Comparison of ENCODE assay signal across 18 mouse cellular contexts in genomic region chr13:34464221-34464620, GRCm38 (mm10).
DNase-seq lines count a peak whose midpoint lies in the region; ATAC-seq lines count a peak whose summit lies in the region.
"Had no signal": no experiment of that assay in that cellular context is flagged by ENCODE, and none has a peak within 500 bp of the region (broad histone marks: within the 10 kb centered on the region; RNA-seq: fewer than 3 reads in every experiment).

No protein-coding gene starts in this region.

- no peaks in the 10 kb centered on the region for H3K36me3 ChIP-seq in kidney, embryonic 16.5 days (ENCODE audit: insufficient read depth, low read length)
- H3K36me3 ChIP-seq in liver, embryonic 12.5 days: no peaks in the 10 kb centered on the region
- H3K36me3 ChIP-seq: forebrain, embryonic 12.5 days; heart, embryonic 13.5 days; neural tube, embryonic 15.5 days had no signal

- H3K9me3 ChIP-seq in kidney, embryonic 16.5 days (ENCODE audit: low read length): no peaks in the 10 kb centered on the region
- no peaks in the 10 kb centered on the region for H3K9me3 ChIP-seq in liver, embryonic 12.5 days (replicated peaks)
- H3K9me3 ChIP-seq: forebrain, embryonic 12.5 days; heart, embryonic 13.5 days; neural tube, embryonic 15.5 days had no signal

- DNase-seq in lung, postnatal 36 days: peak; percentile 23
- no peak for DNase-seq in lung, postnatal 10 days
- DNase-seq in yolk sac, embryonic 10.5 days (ENCODE audit: low spot score): peak; percentile 83
- no peak for DNase-seq in ovary, adult 18-20 months (ENCODE audit: low spot score)
- no peak for DNase-seq in thymus, postnatal 14 days
- DNase-seq: adrenal gland, postnatal 10 days; cerebellum, adult 9-11 months; heart, adult 11 months; heart, postnatal 36 days; thymus, postnatal 36 days had no signal

- H3K4me3 ChIP-seq in kidney, embryonic 16.5 days (ENCODE audit: low read length): no peak overlapping the region
- H3K4me3 ChIP-seq in liver, embryonic 12.5 days: no peak overlapping the region
- H3K4me3 ChIP-seq: forebrain, embryonic 12.5 days; heart, embryonic 13.5 days; neural tube, embryonic 15.5 days had no signal

- H3K27ac ChIP-seq in kidney, embryonic 16.5 days (ENCODE audit: low read length): no peak overlapping the region
- peak overlapping the region; percentile 59 for H3K27ac ChIP-seq in liver, embryonic 12.5 days
- H3K27ac ChIP-seq: forebrain, embryonic 12.5 days; neural tube, embryonic 15.5 days had no signal

- 84% methylated on average over 4 of the region's 4 CpGs for WGBS in kidney, embryonic 16.5 days
- 78% methylated on average over 4 of the region's 4 CpGs for WGBS in liver, embryonic 12.5 days (ENCODE audit: insufficient replicate concordance)

- H3K27me3 ChIP-seq in kidney, embryonic 16.5 days (ENCODE audit: insufficient read depth, low read length): no peaks in the 10 kb centered on the region
- H3K27me3 ChIP-seq in liver, embryonic 12.5 days (replicated peaks): no peaks in the 10 kb centered on the region; the same call in 1 of the 2 replicates
- H3K27me3 ChIP-seq: forebrain, embryonic 12.5 days; heart, embryonic 13.5 days; neural tube, embryonic 15.5 days had no signal

- H3K4me1 ChIP-seq in kidney, embryonic 16.5 days (ENCODE audit: insufficient read depth, low read length): peaks cover 10% of the 10 kb centered on the region
- peaks cover 22% of the 10 kb centered on the region for H3K4me1 ChIP-seq in liver, embryonic 12.5 days

- H3K9ac ChIP-seq in kidney, embryonic 16.5 days (replicated peaks; ENCODE audit: low read length): no peak overlapping the region
- no peak overlapping the region for H3K9ac ChIP-seq in liver, embryonic 12.5 days
- H3K9ac ChIP-seq: forebrain, embryonic 12.5 days; heart, embryonic 13.5 days; neural tube, embryonic 15.5 days had no signal

- H3K4me2 ChIP-seq in kidney, embryonic 16.5 days (replicated peaks; ENCODE audit: low read depth, low read length): no peak overlapping the region
- H3K4me2 ChIP-seq in liver, embryonic 12.5 days: no peak overlapping the region
- H3K4me2 ChIP-seq: forebrain, embryonic 12.5 days; heart, embryonic 13.5 days; neural tube, embryonic 15.5 days had no signal

- ATAC-seq in kidney, embryonic 16.5 days (ENCODE audit: low FRiP score, low TSS enrichment): peak; percentile 58; the same call in 1 of the 2 replicates
- ATAC-seq in liver, embryonic 12.5 days: 0 out of 2 replicates have a peak, but pooled peaks have one; percentile 34
- ATAC-seq in inflammation-experienced regulatory T-cells, adult 6 months: no peak
- ATAC-seq: hindbrain, embryonic 16.5 days; midbrain, embryonic 16.5 days had no signal

Comparison
In these comparisons a context has a peak if more than half of its experiments do, and no peak if none do; other contexts are left out.
1. DNase-seq: peak in lung, postnatal 36 days (single experiment) and yolk sac, embryonic 10.5 days (single experiment); none in lung, postnatal 10 days (single experiment), ovary, adult 18-20 months (single experiment) and thymus, postnatal 14 days (single experiment).